27 mouse cellular contexts compared by ENCODE assay signal in genomic region chr2:20507832-20508723, GRCm38 (mm10).
DNase-seq lines count a peak whose midpoint lies in the region; ATAC-seq and TF ChIP-seq lines count a peak whose summit lies in the region.
"Had no signal": no experiment of that assay in that cellular context is flagged by ENCODE, and none has a peak within 500 bp of the region (broad histone marks: within the 10 kb centered on the region; RNA-seq: fewer than 3 reads in every experiment).

No protein-coding gene starts in this region.

- H3K4me2 ChIP-seq in lung, embryonic 14.5 days, result peak overlapping the region; percentile 31; the same call in 1 of the 2 replicates
- H3K4me2 ChIP-seq in intestine, postnatal 0 days (replicated peaks; ENCODE audit: low read depth), result no peak overlapping the region
- no peak overlapping the region for H3K4me2 ChIP-seq in forebrain, postnatal 0 days (ENCODE audit: low read depth)
- H3K4me2 ChIP-seq: embryonic facial prominence, embryonic 15.5 days; heart, embryonic 13.5 days; limb, embryonic 12.5 days; liver, embryonic 13.5 days; midbrain, embryonic 13.5 days had no signal

- no peak for TF ChIP-seq POLR2A in ES-Bruce4 (IDR thresholded peaks at IDR 0.05; ENCODE audit: insufficient read depth, low read length)

- no peak for TF ChIP-seq CTCF in lung, embryonic 14.5 days (IDR thresholded peaks at IDR 0.05; ENCODE audit: low read depth)
- no peak for TF ChIP-seq CTCF in ES-Bruce4 (IDR thresholded peaks at IDR 0.05; ENCODE audit: low read depth, low read length)
- TF ChIP-seq CTCF in intestine, postnatal 0 days (IDR thresholded peaks at IDR 0.05; ENCODE audit: low read depth), result no peak
- no peak for TF ChIP-seq CTCF in forebrain, postnatal 0 days (IDR thresholded peaks at IDR 0.05; ENCODE audit: low read depth)

- H3K36me3 ChIP-seq in lung, embryonic 14.5 days (ENCODE audit: insufficient read depth), result no peaks in the 10 kb centered on the region
- no peaks in the 10 kb centered on the region for H3K36me3 ChIP-seq in ES-Bruce4 (ENCODE audit: control insufficient read depth, insufficient read depth, low read length, poor library complexity, severe bottlenecking)
- H3K36me3 ChIP-seq in intestine, postnatal 0 days (ENCODE audit: control insufficient read depth, insufficient read depth), result no peaks in the 10 kb centered on the region
- H3K36me3 ChIP-seq in forebrain, postnatal 0 days (ENCODE audit: insufficient read depth), result no peaks in the 10 kb centered on the region
- H3K36me3 ChIP-seq: embryonic facial prominence, embryonic 15.5 days; G1E; heart, embryonic 13.5 days; limb, embryonic 12.5 days; liver, embryonic 13.5 days; midbrain, embryonic 13.5 days had no signal

- WGBS in lung, embryonic 14.5 days, result 41% methylated on average over 6 of the region's 6 CpGs
- 56% methylated on average over 6 of the region's 6 CpGs for WGBS in intestine, postnatal 0 days
- 60% methylated on average over 6 of the region's 6 CpGs for WGBS in forebrain, postnatal 0 days

- no peak overlapping the region for H3K9ac ChIP-seq in lung, embryonic 14.5 days
- peak overlapping the region; percentile 9; the same call in 1 of the 2 replicates for H3K9ac ChIP-seq in ES-Bruce4 (ENCODE audit: low read depth, poor library complexity, severe bottlenecking)
- H3K9ac ChIP-seq in intestine, postnatal 0 days (ENCODE audit: low read depth, low read length), result no peak overlapping the region
- H3K9ac ChIP-seq in forebrain, postnatal 0 days, result no peak overlapping the region
- H3K9ac ChIP-seq: embryonic facial prominence, embryonic 15.5 days; heart, embryonic 13.5 days; limb, embryonic 12.5 days; liver, embryonic 13.5 days; midbrain, embryonic 13.5 days had no signal

- peak; percentile 53 for DNase-seq in lung, embryonic 14.5 days
- no peak for DNase-seq in lung, postnatal 25 days (ENCODE audit: low spot score)
- peak; percentile 11 for DNase-seq in NIH3T3 (ENCODE audit: low read depth)
- no peak for DNase-seq in forebrain, postnatal 0 days
- DNase-seq in cerebellum, postnatal 14 days, result no peak
- DNase-seq: adrenal gland, postnatal 25 days; cerebellum, adult 9-10 months; gastrocnemius, postnatal 14 days; heart, adult 18-20 months; heart, postnatal 14 days; kidney, adult 18-20 months; kidney, postnatal 25 days; liver, embryonic 13.5 days; lung, adult 2 months; thymus, adult 2 months; thymus, postnatal 4 days had no signal

- H3K9me3 ChIP-seq in lung, embryonic 14.5 days (ENCODE audit: low read depth, low read length), result no peaks in the 10 kb centered on the region
- no peaks in the 10 kb centered on the region for H3K9me3 ChIP-seq in ES-Bruce4 (replicated peaks; ENCODE audit: control insufficient read depth, insufficient read depth, low read length, poor library complexity, severe bottlenecking)
- H3K9me3 ChIP-seq in intestine, postnatal 0 days (ENCODE audit: control insufficient read depth), result no peaks in the 10 kb centered on the region
- no peaks in the 10 kb centered on the region for H3K9me3 ChIP-seq in forebrain, postnatal 0 days (ENCODE audit: low read length)
- H3K9me3 ChIP-seq: embryonic facial prominence, embryonic 15.5 days; G1E; heart, embryonic 13.5 days; limb, embryonic 12.5 days; liver, embryonic 13.5 days; midbrain, embryonic 13.5 days had no signal

- peak; percentile 85 for ATAC-seq in lung, embryonic 14.5 days (ENCODE audit: insufficient read depth)
- 0 out of 2 replicates have a peak, but pooled peaks have one; percentile 16 for ATAC-seq in intestine, postnatal 0 days
- no peak for ATAC-seq in forebrain, postnatal 0 days
- ATAC-seq: forebrain, embryonic 14.5 days; hindbrain, postnatal 0 days; midbrain, embryonic 13.5 days had no signal

- H3K4me3 ChIP-seq in lung, embryonic 14.5 days (ENCODE audit: low read depth, low read length), result no peak overlapping the region
- H3K4me3 ChIP-seq in ES-Bruce4 (ENCODE audit: low read depth, low read length), result no peak overlapping the region
- H3K4me3 ChIP-seq in intestine, postnatal 0 days (ENCODE audit: low read depth, low read length), result no peak overlapping the region
- H3K4me3 ChIP-seq in forebrain, postnatal 0 days (ENCODE audit: low read depth, low read length), result no peak overlapping the region
- H3K4me3 ChIP-seq: embryonic facial prominence, embryonic 15.5 days; heart, embryonic 13.5 days; layer of hippocampus, adult 2 months; limb, embryonic 12.5 days; liver, embryonic 13.5 days; megakaryocyte, embryonic 14.5 days; midbrain, embryonic 13.5 days had no signal

- H3K4me1 ChIP-seq in lung, embryonic 14.5 days (ENCODE audit: insufficient read depth), result 0 out of 2 replicates have a peak, but pooled peaks cover 3% of the 10 kb centered on the region
- H3K4me1 ChIP-seq in ES-Bruce4 (ENCODE audit: control insufficient read depth, insufficient read depth, low read length), result peaks cover 3% of the 10 kb centered on the region
- H3K4me1 ChIP-seq in intestine, postnatal 0 days (replicated peaks; ENCODE audit: control insufficient read depth, insufficient read depth, low read length), result no peaks in the 10 kb centered on the region
- no peaks in the 10 kb centered on the region for H3K4me1 ChIP-seq in forebrain, postnatal 0 days (ENCODE audit: insufficient read depth)
- H3K4me1 ChIP-seq: embryonic facial prominence, embryonic 15.5 days; liver, embryonic 13.5 days; megakaryocyte, embryonic 14.5 days; midbrain, embryonic 13.5 days had no signal

- H3K27ac ChIP-seq in lung, embryonic 14.5 days (ENCODE audit: low read depth), result peak overlapping the region; percentile 62
- H3K27ac ChIP-seq in ES-Bruce4 (ENCODE audit: insufficient read depth, low read length), result peak overlapping the region; percentile 47
- no peak overlapping the region for H3K27ac ChIP-seq in intestine, postnatal 0 days (ENCODE audit: low read depth, low read length)
- H3K27ac ChIP-seq in forebrain, postnatal 0 days (ENCODE audit: low read depth, low read length), result no peak overlapping the region
- H3K27ac ChIP-seq: embryonic facial prominence, embryonic 15.5 days; heart, embryonic 13.5 days; hindbrain, postnatal 0 days; layer of hippocampus, adult 2 months; limb, embryonic 12.5 days; liver, embryonic 13.5 days; midbrain, embryonic 13.5 days had no signal

- TF ChIP-seq EP300 in ES-Bruce4 (IDR thresholded peaks at IDR 0.05; ENCODE audit: insufficient read depth, low read depth, low read length), result 0 out of 2 replicates have a peak, but pooled peaks have one; percentile 49

- H3K27me3 ChIP-seq in lung, embryonic 14.5 days (ENCODE audit: insufficient read depth, low read length), result no peaks in the 10 kb centered on the region
- no peaks in the 10 kb centered on the region for H3K27me3 ChIP-seq in ES-Bruce4 (ENCODE audit: control insufficient read depth, insufficient read depth, low read length, poor library complexity, severe bottlenecking)
- H3K27me3 ChIP-seq in intestine, postnatal 0 days (replicated peaks; ENCODE audit: control insufficient read depth, insufficient read depth, low read length), result no peaks in the 10 kb centered on the region
- H3K27me3 ChIP-seq in forebrain, postnatal 0 days (ENCODE audit: insufficient read depth, low read length), result no peaks in the 10 kb centered on the region
- H3K27me3 ChIP-seq: embryonic facial prominence, embryonic 15.5 days; heart, embryonic 13.5 days; limb, embryonic 12.5 days; liver, embryonic 13.5 days; megakaryocyte, embryonic 14.5 days; midbrain, embryonic 13.5 days had no signal

Comparison
In these comparisons a context has a peak if more than half of its experiments do, and no peak if none do; other contexts are left out.
1. DNase-seq: peak in lung, embryonic 14.5 days (single experiment) and NIH3T3 (single experiment); none in lung, postnatal 25 days (single experiment), forebrain, postnatal 0 days (single experiment) and cerebellum, postnatal 14 days (0 of 2).
2. H3K27ac ChIP-seq: peak in lung, embryonic 14.5 days (single experiment) and ES-Bruce4 (single experiment); none in intestine, postnatal 0 days (single experiment) and forebrain, postnatal 0 days (single experiment).